Mouse (Mus musculus) embryo, embryonic 11 days (tissue): Measurements from ENCODE around the gene Spata46.

Experiments
- DNase-seq: peaks from one replicate; pipeline ENCODE4 v3.0.0-alpha.2; 2015

Gene Spata46

DNA sequence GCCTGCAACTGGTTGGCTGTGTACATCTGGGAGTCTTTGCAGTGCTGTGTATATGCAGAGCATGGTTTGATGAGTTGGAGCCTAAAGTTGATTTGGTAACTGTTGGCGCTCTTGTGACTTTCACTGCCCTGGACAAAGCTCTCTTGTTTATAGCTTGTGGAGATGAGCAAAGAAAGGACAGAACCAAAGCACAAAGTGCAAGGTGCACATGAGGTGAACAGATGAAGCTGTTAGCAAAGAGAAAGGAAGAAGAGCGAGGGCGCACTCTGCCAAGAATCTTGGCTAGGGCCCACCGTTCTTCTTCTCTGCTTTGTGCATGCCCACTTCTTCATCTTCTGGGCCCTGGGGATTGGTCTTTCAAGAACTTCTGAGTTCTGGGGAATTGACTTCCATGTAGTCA is 35.3 kb downstream of the Spata46 start:
- DNase-seq, result no peak

DNA sequence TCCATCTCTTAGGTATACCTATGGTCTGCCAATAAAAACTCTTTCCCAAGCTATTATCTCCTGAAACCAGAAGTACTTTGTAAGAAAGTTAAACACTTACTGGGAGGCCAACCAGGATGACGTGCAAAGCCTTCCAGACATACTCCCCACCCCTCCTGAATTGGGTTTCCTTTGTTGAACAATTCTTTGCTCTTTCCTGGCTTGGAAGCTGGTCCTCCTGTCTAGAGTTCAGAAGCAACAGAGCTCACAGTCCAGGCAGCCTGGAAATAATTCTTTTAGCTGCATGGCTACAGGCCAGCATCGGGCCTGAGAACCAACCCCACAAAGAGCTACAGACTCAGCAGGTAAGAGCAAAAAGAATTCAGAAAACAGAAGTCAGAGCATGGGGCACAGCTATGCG is 37.7 kb downstream of the Spata46 start:
- DNase-seq, result no peak

DNA sequence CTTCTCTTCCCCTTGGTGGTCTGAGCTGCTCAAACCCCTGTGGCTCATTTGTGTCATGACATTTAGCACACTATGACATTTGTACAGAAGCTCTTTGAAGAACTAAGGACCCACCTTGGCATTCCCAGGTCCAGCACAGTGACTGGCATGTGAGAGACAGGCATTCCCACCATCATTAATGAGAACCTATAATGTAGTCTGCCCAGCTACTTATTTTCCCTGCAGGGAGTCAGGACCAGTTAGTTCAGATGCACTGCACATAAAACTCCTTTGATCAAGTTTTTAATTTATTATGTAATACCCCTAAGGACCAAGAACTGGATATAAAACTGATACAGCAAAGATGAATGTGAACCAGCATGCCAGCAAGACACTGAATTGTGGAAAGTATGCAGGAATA is 42.5 kb downstream of the Spata46 start:
- no peak for DNase-seq

DNA sequence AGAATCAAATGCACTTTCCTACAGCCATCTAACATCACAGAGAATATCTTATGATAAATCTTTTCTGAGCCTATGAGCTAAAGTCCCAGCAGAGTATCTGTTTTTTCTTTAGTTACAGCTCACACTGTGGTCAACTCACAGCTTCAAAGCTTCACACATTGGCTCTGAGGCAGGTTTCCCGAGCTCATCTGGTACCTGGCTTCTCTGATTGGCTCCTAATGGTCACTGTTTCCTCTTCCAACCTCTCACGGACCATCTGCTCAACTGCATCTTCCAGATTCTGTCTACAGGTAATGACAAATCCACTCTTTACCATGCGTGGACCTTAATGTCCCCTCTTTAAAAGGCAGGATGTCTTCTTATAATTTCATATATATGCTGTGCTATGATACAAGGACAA is 44.7 kb downstream of the Spata46 start:
- DNase-seq, result no peak

DNA sequence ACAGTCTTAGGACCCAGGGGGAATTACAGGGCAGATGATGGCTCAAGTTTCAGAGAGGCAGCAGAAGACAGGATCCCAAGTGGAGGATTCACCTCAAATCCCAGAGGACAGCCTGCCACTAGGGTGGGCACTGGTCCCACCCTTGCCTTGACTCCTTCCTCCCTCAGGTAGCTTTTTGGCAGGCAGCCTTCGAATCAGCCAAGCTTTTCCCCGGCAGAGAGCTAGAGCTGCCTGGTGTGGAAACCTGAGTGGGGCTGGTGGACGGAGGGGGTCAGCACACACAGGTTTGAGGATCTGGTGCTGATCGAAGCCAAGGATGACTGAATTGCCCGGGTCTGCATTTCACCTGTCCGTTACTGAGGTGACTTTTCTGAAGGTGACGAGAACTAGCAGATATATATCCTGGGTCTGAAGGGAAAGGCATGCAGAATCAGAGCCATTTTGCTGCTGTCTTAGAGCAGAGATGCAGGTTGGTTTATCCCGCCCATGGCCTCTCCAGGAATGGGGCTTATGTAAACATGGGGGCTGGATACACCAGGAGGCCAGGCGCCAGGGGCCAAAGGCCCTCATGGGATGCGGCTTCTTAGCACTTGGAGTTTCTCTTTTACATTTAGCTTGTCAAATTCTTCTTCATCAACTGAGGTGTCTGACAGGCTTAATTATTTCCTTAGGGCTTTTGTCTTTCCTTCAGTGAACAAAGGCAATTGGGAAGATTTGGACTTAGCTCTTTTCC is 51.7 kb downstream of the Spata46 start:
- DNase-seq, result no peak
